Comparison of ENCODE assay signal across 24 mouse cellular contexts in the genomic region with DNA sequence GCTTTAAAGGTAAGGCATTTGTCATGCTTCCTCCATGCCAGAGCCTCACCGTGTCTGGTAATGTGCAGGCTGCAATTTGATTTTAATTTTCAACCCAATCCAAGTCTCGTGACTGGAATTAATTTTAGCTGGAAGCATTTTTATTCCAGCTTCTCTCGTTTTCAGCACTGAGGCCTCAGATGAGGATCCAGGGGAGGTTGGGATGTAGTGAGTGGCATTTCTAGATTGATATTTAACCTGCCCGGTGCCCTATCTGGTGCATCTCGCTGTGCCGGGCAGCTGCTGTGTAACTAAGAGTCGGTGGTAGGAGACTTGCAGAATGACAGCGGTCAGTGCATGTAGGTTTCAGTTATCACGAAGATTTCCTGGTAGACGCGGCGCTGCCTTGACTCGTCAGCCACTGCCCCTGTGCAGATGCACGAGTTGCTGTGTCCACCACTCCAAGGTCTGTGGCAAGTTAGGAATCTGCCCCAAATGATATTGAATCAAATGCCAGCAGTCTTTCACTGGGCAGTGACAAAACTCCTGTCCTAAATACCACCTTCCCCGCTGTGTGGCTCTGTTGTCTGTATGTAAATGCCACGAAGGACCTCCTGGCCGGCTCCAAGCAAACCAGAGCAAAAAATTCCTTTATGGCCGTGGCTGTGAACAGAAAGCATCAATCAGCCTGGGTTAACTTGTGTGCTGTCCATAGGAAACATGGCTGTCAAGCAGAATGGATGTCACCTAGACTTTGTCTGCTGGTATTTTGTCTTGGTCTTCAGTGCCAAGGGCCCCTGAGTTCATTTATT. TPM values are rescaled to one million over a fixed set of nuclear protein-coding genes. Genes with fewer than 3 reads are reported as not detected.
DNase-seq lines count a peak whose midpoint lies in the region; ATAC-seq and TF ChIP-seq lines count a peak whose summit lies in the region.
"Had no signal": no experiment of that assay in that cellular context is flagged by ENCODE, and none has a peak within 500 bp of the region (broad histone marks: within the 10 kb centered on the region; RNA-seq: fewer than 3 reads in every experiment).

No protein-coding gene starts in this region.

- no peak for TF ChIP-seq CTCF in kidney, postnatal 0 days (IDR thresholded peaks at IDR 0.05; ENCODE audit: low read depth)

- H3K27ac ChIP-seq in embryonic facial prominence, embryonic 12.5 days, result peak overlapping the region; percentile 17; the same call in 1 of the 2 replicates
- no peak overlapping the region for H3K27ac ChIP-seq in embryonic facial prominence, embryonic 10.5 days (replicated peaks)
- H3K27ac ChIP-seq in kidney, postnatal 0 days, result 0 out of 2 replicates have a peak overlapping the region, but pooled peaks have one; percentile 25
- H3K27ac ChIP-seq: forebrain, embryonic 10.5 days; forebrain, embryonic 13.5 days; heart, adult 2 months; heart, embryonic 10.5 days; heart, embryonic 13.5 days; hindbrain, embryonic 14.5 days; hindbrain, postnatal 0 days had no signal

- no peaks in the 10 kb centered on the region for H3K9me3 ChIP-seq in embryonic facial prominence, embryonic 12.5 days
- H3K9me3 ChIP-seq in embryonic facial prominence, embryonic 10.5 days, result no peaks in the 10 kb centered on the region
- no peaks in the 10 kb centered on the region for H3K9me3 ChIP-seq in kidney, postnatal 0 days (replicated peaks; ENCODE audit: low read length)
- H3K9me3 ChIP-seq: forebrain, embryonic 10.5 days; forebrain, embryonic 13.5 days; heart, embryonic 10.5 days; heart, embryonic 13.5 days had no signal

- WGBS in embryonic facial prominence, embryonic 12.5 days, result 87% methylated on average over 18 of the region's 18 CpGs
- 91% methylated on average over 18 of the region's 18 CpGs for WGBS in embryonic facial prominence, embryonic 10.5 days
- 78% methylated on average over 18 of the region's 18 CpGs for WGBS in kidney, postnatal 0 days

- no peak overlapping the region for H3K4me2 ChIP-seq in embryonic facial prominence, embryonic 12.5 days (replicated peaks)
- H3K4me2 ChIP-seq in kidney, postnatal 0 days (ENCODE audit: low read length), result no peak overlapping the region
- H3K4me2 ChIP-seq: forebrain, embryonic 13.5 days; heart, embryonic 13.5 days; hindbrain, embryonic 14.5 days had no signal

- H3K27me3 ChIP-seq in embryonic facial prominence, embryonic 12.5 days, result no peaks in the 10 kb centered on the region
- H3K27me3 ChIP-seq in embryonic facial prominence, embryonic 10.5 days (replicated peaks; ENCODE audit: low read depth, poor library complexity, severe bottlenecking), result no peaks in the 10 kb centered on the region
- no peaks in the 10 kb centered on the region for H3K27me3 ChIP-seq in kidney, postnatal 0 days (ENCODE audit: insufficient read depth, low read length)
- H3K27me3 ChIP-seq: forebrain, embryonic 13.5 days; heart, embryonic 13.5 days; Patski had no signal

- ATAC-seq in embryonic facial prominence, embryonic 12.5 days (ENCODE audit: insufficient number of reproducible peaks, insufficient read depth, low FRiP score, low TSS enrichment), result no peak
- no peak for ATAC-seq in kidney, postnatal 0 days (replicated peaks; ENCODE audit: low FRiP score, low read depth)
- ATAC-seq in granulocyte monocyte progenitor cell, adult 5-6 weeks (replicated peaks; ENCODE audit: poor library complexity, severe bottlenecking), result no peak
- ATAC-seq: forebrain, embryonic 13.5 days; hindbrain, postnatal 0 days; Patski had no signal

- peaks cover 76% of the 10 kb centered on the region for H3K36me3 ChIP-seq in embryonic facial prominence, embryonic 12.5 days
- H3K36me3 ChIP-seq in embryonic facial prominence, embryonic 10.5 days (replicated peaks), result peaks cover 82% of the 10 kb centered on the region
- peaks cover 57% of the 10 kb centered on the region for H3K36me3 ChIP-seq in kidney, postnatal 0 days (ENCODE audit: insufficient read depth, low read length)

- H3K4me1 ChIP-seq in embryonic facial prominence, embryonic 12.5 days, result 0 out of 2 replicates have a peak, but pooled peaks cover 3% of the 10 kb centered on the region
- peaks cover 8% of the 10 kb centered on the region for H3K4me1 ChIP-seq in embryonic facial prominence, embryonic 10.5 days
- H3K4me1 ChIP-seq in kidney, postnatal 0 days (replicated peaks; ENCODE audit: insufficient read depth, low read length), result 0 out of 2 replicates have a peak, but pooled peaks cover 3% of the 10 kb centered on the region

- H3K4me3 ChIP-seq in embryonic facial prominence, embryonic 12.5 days, result no peak overlapping the region
- H3K4me3 ChIP-seq in embryonic facial prominence, embryonic 10.5 days, result no peak overlapping the region
- no peak overlapping the region for H3K4me3 ChIP-seq in kidney, postnatal 0 days (replicated peaks; ENCODE audit: low read depth, low read length)
- H3K4me3 ChIP-seq: forebrain, embryonic 10.5 days; forebrain, embryonic 13.5 days; heart, adult 2 months; heart, embryonic 10.5 days; heart, embryonic 13.5 days had no signal

- H3K9ac ChIP-seq in embryonic facial prominence, embryonic 12.5 days, result no peak overlapping the region
- no peak overlapping the region for H3K9ac ChIP-seq in kidney, postnatal 0 days (ENCODE audit: low read depth, low read length)
- H3K9ac ChIP-seq: forebrain, embryonic 13.5 days; heart, embryonic 13.5 days; hindbrain, embryonic 14.5 days had no signal

- DNase-seq in embryonic facial prominence, embryonic 10.5 days (ENCODE audit: low spot score), result no peak
- DNase-seq in kidney, adult 9 months, result peak; percentile 61
- no peak for DNase-seq in kidney, adult 11 months
- no peak for DNase-seq in kidney, postnatal 0 days (ENCODE audit: low spot score)
- DNase-seq in kidney, adult 18-20 months, result no peak
- DNase-seq: adrenal gland, adult 2 months; adrenal gland, postnatal 14 days; cerebellum, adult 11 months; cerebellum, adult 2 months; cerebellum, adult 9-11 months; cerebellum, postnatal 25 days; gastrocnemius, postnatal 25 days; heart, adult 2 months; heart, postnatal 14 days; heart, postnatal 4 days had no signal

RNA-seq across cellular contexts. Expression of a gene that starts 9.1 kb away (rescaled TPM):
- 15.1 and 16.3 TPM in 2 replicates for polyA plus RNA-seq in embryonic facial prominence, embryonic 12.5 days (2016; fragmentation: Nextera tagmentation; extraction: Ambion mirVana)
- polyA plus RNA-seq in embryonic facial prominence, embryonic 10.5 days (2016; fragmentation: Nextera tagmentation; extraction: Ambion mirVana), result 3.8 and 6.9 TPM in 2 replicates
- 28.5 and 30.6 TPM in 2 replicates for polyA plus RNA-seq in kidney, postnatal 0 days (2015; fragmentation: Nextera tagmentation; extraction: Ambion mirVana)
- 0.80 and 4.3 TPM in 2 replicates for total RNA-seq in granulocyte monocyte progenitor cell, adult 5-6 weeks (2014; fragmentation: Nextera tagmentation)
- 0.65 and 4.6 TPM in 2 replicates for total RNA-seq in granulocyte monocyte progenitor cell, adult 5-6 weeks (2017)
